ENCODE assay signal across 1 mouse cellular context in the genomic region with DNA sequence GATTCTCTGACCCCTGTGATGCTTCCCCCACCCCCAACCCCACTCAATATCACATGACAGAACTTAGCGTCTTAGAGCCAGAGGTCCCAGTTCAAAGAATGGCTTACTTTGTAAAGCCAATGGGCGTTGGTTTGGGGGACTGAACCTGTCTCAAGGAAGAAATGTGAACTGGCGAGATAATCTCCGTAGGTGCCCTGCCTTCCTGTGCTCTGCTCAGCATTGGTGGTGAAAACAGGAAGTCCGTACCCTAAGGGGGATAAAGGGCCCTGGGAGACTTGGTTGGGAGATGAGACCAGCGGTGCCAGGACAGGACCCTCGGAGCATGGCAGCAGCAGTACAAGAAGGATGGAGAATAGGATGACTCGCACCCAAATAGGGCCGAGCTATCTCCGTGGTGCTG.
TF ChIP-seq lines count a peak whose summit lies in the region.

No protein-coding gene starts in this region.

TF ChIP-seq in MEL, 35 proteins besides CTCF, POLR2A, EP300 and RAD21 (continued from another document):
- TF ChIP-seq HCFC1 (IDR thresholded peaks at IDR 0.05; ENCODE audit: low read depth, low read length) = no peak
- TF ChIP-seq ETS1 (IDR thresholded peaks at IDR 0.05; ENCODE audit: low read depth, low read length) = peak; percentile 52
- TF ChIP-seq POLR2AphosphoS2 (IDR thresholded peaks at IDR 0.05; ENCODE audit: low read length) = no peak
- no peak for TF ChIP-seq NELFE (IDR thresholded peaks at IDR 0.05; ENCODE audit: low read depth, low read length)
- peak; percentile 72 for TF ChIP-seq TCF12 (IDR thresholded peaks at IDR 0.05; ENCODE audit: low read depth, low read length)
- TF ChIP-seq TAL1 (IDR thresholded peaks at IDR 0.05; ENCODE audit: low read length) = peak; percentile 77
- no peak for TF ChIP-seq CHD2 (IDR thresholded peaks at IDR 0.05; ENCODE audit: low read length)
- TF ChIP-seq MAZ (IDR thresholded peaks at IDR 0.05; ENCODE audit: low read depth, low read length) = no peak
- no peak for TF ChIP-seq MYB (IDR thresholded peaks at IDR 0.05; ENCODE audit: low read depth, low read length)
- TF ChIP-seq SMC3 (IDR thresholded peaks at IDR 0.05; ENCODE audit: low read depth, low read length) = no peak
- no peak for TF ChIP-seq NRF1 (IDR thresholded peaks at IDR 0.05; ENCODE audit: insufficient read depth, low read depth, low read length, poor library complexity, severe bottlenecking)
- no peak for TF ChIP-seq MYC (IDR thresholded peaks at IDR 0.05; ENCODE audit: low read depth, low read length)
- TF ChIP-seq POLR2AphosphoS5 (IDR thresholded peaks at IDR 0.05; ENCODE audit: borderline replicate concordance, low read depth, low read length) = no peak
- TF ChIP-seq USF2 (IDR thresholded peaks at IDR 0.05; ENCODE audit: borderline replicate concordance in 1 of 2, insufficient read depth in 1 of 2, low read depth in 1 of 2, low read length in 2 of 2) = no peak
